Mouse (Mus musculus): ENCODE measurements at regions not wholly inside any gene's neighbourhood (a gene's known extent, or its start where the extent isn't known, plus 50 kb on each side); places are given as distances from the start of the nearest gene placed in this dataset.

- H3K4me2 ChIP-seq: no peak overlapping the region
- no peaks in the 10 kb centered on the region for H3K27me3 ChIP-seq
- ATAC-seq (ENCODE audit: insufficient number of reproducible peaks, low FRiP score, low TSS enrichment, low read depth): no peak
- 65% methylated on average over 4 of the region's 4 CpGs for WGBS
- H3K9me3 ChIP-seq: no peaks in the 10 kb centered on the region
- peaks cover 18% of the 10 kb centered on the region for H3K4me1 ChIP-seq
- H3K36me3 ChIP-seq: no peaks in the 10 kb centered on the region
- no peak overlapping the region for H3K9ac ChIP-seq
- H3K4me3 ChIP-seq: no peak overlapping the region
- no peak overlapping the region for H3K27ac ChIP-seq
Observed at GRCm38 (mm10) chr13:34460969-34461368, 116.0 kb upstream of the Slc22a23 start.

DNA sequence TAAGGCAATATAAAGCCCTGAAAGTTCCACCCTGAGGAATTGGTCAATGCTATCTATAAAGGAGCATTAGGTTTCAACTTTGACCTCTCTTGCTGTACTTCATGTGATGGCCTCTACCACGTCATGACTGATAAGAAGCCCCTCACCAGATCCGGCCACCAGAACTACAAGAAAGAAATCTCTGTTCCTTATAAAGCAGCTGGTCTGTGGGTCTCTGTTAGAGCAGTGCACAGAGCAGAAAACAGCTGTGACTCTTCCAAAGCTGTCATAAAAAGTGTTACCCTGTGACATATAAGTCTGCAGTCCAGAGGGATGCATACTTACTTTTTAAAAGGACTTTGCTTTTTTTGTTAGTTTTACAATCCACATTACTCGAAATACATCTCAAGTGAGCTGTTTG is 111.1 kb upstream of the Slc22a23 start:
- 42% methylated on average over 3 of the region's 3 CpGs for WGBS
- no peaks in the 10 kb centered on the region for H3K9me3 ChIP-seq
- no peak for ATAC-seq (ENCODE audit: insufficient number of reproducible peaks, low FRiP score, low TSS enrichment, low read depth)
- H3K27me3 ChIP-seq: no peaks in the 10 kb centered on the region
- no peaks in the 10 kb centered on the region for H3K36me3 ChIP-seq
- H3K27ac ChIP-seq: no peak overlapping the region
- H3K4me1 ChIP-seq: no peaks in the 10 kb centered on the region
- H3K9ac ChIP-seq: no peak overlapping the region
- H3K4me3 ChIP-seq: no peak overlapping the region
- no peak overlapping the region for H3K4me2 ChIP-seq

DNA sequence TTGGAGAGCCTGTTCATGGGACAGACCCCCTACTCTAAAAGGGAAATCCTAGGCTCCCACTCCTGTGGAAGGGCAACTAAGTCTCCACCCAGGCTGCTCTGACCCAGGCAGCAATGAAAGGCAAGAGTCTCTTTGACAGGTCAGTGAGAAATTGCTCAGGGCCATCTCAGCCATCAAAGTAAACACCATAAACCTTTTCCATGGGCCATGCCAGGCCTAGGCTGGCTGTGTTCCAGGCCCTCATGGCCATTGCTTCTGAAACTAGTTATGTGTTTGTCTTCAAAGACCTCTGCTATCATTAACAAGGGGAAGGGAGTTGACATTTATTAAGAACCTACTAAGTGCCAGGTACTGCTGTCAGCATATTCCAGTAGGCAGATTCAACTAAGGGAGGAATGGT is 101.8 kb upstream of the Slc22a23 start:
- ATAC-seq (ENCODE audit: insufficient number of reproducible peaks, low FRiP score, low TSS enrichment, low read depth): no peak
- H3K9me3 ChIP-seq: no peaks in the 10 kb centered on the region
- H3K36me3 ChIP-seq: no peaks in the 10 kb centered on the region
- no peak overlapping the region for H3K27ac ChIP-seq
- no peak overlapping the region for H3K9ac ChIP-seq
- H3K4me2 ChIP-seq: no peak overlapping the region
- no peaks in the 10 kb centered on the region for H3K4me1 ChIP-seq
- H3K4me3 ChIP-seq: no peak overlapping the region
- no peaks in the 10 kb centered on the region for H3K27me3 ChIP-seq

- Histone ChIP-seq H3K4me1 (no peaks in the 10 kb centered on the region), H3K36me3 (no peaks in the 10 kb centered on the region)
- WGBS: 61% methylated on average over 8 of the region's 8 CpGs
Observed at GRCm38 (mm10) chr13:34446327-34446726, 101.3 kb upstream of the Slc22a23 start.

DNA sequence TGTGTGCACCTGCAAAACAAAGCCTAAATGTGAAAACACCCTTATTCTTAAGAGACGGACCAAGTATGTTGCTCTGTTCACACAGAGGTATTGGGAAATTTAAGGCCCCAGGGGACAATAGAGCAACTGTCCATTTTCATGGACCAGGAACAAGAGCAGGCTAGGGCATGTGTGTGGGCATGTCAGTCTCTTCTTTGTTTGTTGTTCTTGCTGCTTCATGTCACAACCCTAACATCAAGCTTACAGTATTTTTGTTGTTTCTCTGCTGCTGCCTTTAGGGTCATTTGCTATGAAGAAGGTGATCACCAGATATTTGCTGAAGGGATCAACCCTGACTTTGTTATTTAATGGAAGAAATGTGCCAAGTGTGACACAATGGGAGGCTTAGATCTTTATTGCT is 96.4 kb upstream of the Slc22a23 start:
- ATAC-seq (ENCODE audit: insufficient number of reproducible peaks, low FRiP score, low TSS enrichment, low read depth): no peak
- no peaks in the 10 kb centered on the region for H3K36me3 ChIP-seq
- H3K4me1 ChIP-seq: no peaks in the 10 kb centered on the region
- no peaks in the 10 kb centered on the region for H3K27me3 ChIP-seq
- H3K9ac ChIP-seq: no peak overlapping the region
- no peak overlapping the region for H3K4me3 ChIP-seq
- H3K9me3 ChIP-seq: no peaks in the 10 kb centered on the region
- 48% methylated on average over 1 of the region's 1 CpGs for WGBS
- H3K27ac ChIP-seq: no peak overlapping the region
- H3K4me2 ChIP-seq: no peak overlapping the region

More at GRCm38 (mm10) chr13:34446327-34446726, 101.3 kb upstream of the Slc22a23 start:
- Histone ChIP-seq H3K9ac (no peak overlapping the region), H3K27ac (no peak overlapping the region), H3K4me2 (no peak overlapping the region), H3K4me3 (no peak overlapping the region), H3K9me3 (no peaks in the 10 kb centered on the region), H3K27me3 (no peaks in the 10 kb centered on the region)
- ATAC-seq (ENCODE audit: insufficient number of reproducible peaks, low FRiP score, low TSS enrichment, low read depth): no peak

- Histone ChIP-seq H3K9ac (no peak overlapping the region), H3K27ac (no peak overlapping the region), H3K4me2 (no peak overlapping the region), H3K4me1 (no peaks in the 10 kb centered on the region), H3K27me3 (no peaks in the 10 kb centered on the region), H3K36me3 (no peaks in the 10 kb centered on the region), H3K9me3 (no peaks in the 10 kb centered on the region), H3K4me3 (no peak overlapping the region)
- no peak for ATAC-seq (ENCODE audit: insufficient number of reproducible peaks, low FRiP score, low TSS enrichment, low read depth)
- 86% methylated on average over 1 of the region's 1 CpGs for WGBS
Observed at GRCm38 (mm10) chr13:34427527-34427926, 82.5 kb upstream of the Slc22a23 start.

DNA sequence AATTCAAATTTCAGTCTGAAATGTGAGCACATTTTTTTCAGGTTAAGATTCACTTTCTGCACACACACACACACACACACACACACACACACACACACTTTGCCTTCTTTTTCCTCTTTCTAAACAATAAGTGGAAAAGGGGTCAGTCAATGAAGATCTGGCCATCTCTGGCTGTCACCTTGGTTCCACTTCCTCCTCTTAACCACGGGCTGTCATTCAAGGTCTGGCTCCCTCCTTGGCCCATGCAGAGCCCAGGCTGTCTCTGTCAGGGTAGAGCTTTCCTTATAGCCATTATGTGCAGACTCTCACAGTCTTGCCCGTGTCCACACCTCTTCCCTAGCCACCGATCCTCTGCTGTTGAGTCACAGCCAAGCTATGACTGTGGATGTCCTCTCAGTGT is 79.9 kb upstream of the Slc22a23 start:
- Histone ChIP-seq H3K36me3 (no peaks in the 10 kb centered on the region), H3K27ac (no peak overlapping the region), H3K27me3 (no peaks in the 10 kb centered on the region), H3K4me3 (no peak overlapping the region), H3K4me2 (no peak overlapping the region), H3K9ac (no peak overlapping the region), H3K9me3 (no peaks in the 10 kb centered on the region), H3K4me1 (0 out of 2 replicates have a peak, but pooled peaks cover 3% of the 10 kb centered on the region)
- no peak for ATAC-seq (ENCODE audit: insufficient number of reproducible peaks, low FRiP score, low TSS enrichment, low read depth)
- 71% methylated on average over 3 of the region's 3 CpGs for WGBS

DNA sequence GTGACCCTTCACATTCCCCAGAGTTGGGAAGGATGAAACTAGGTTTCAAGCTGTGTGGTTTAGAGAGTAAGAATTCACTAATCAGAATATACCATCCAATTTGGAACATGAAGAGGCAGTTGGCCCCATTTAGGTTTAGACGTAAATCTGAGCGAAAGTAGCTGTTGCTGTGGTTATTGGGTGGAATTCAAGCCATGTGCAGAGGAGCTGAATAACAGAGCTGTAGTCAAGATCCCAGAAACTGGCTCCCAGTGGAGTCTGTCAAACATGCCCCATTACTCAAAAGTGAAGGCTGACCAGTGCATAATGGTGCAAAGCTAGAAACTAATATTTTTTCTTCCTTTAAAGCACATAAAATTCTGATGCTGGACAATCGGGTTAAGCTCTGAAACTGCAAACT is 76.7 kb upstream of the Slc22a23 start:
- Histone ChIP-seq H3K4me2 (no peak overlapping the region), H3K4me3 (no peak overlapping the region), H3K27me3 (no peaks in the 10 kb centered on the region), H3K9ac (no peak overlapping the region), H3K27ac (no peak overlapping the region), H3K4me1 (0 out of 2 replicates have a peak, but pooled peaks cover 3% of the 10 kb centered on the region), H3K9me3 (no peaks in the 10 kb centered on the region), H3K36me3 (no peaks in the 10 kb centered on the region)
- no peak for ATAC-seq (ENCODE audit: insufficient number of reproducible peaks, low FRiP score, low TSS enrichment, low read depth)
- 37% methylated on average over 3 of the region's 3 CpGs for WGBS

DNA sequence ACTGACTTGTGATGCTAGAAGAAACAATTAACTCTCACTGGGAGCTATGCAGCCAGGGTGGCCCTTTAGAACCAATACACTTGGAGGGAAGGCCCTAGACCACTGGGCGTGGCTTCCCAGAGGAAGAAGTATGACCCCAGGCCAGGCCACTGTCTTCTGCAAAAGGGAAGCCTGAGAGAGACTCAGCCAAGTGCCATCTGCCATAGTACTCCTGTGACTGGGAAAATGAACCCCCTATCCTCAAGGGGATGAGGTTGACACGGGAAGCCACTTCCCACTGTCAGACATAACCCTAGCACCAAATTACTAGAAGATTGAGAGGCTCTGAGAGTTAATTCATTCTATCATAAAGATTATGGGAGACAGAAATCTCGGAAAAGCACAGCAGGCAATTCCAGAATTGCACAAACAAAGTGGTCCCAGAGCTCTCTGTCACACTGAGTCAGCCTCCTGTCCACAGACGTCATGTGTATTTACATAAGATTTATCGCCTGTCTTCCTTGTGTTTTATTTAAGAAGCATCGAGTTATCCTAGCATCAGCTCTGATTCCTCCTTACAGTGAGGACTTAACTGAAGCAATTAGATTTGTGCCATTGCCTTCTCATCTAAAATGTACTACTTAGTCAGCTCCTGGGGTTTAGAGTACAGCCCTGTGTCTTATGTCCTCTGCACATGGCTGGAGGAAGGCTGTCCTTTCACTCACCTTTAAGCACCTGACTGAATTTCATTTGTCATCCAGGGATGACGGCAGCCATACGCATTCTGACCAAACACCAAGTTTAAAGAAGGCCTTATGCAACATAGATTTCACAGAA is 75.6 kb upstream of the Slc22a23 start:
- Histone ChIP-seq H3K27ac (no peak overlapping the region), H3K4me2 (no peak overlapping the region), H3K9me3 (no peaks in the 10 kb centered on the region), H3K27me3 (no peaks in the 10 kb centered on the region), H3K9ac (no peak overlapping the region), H3K4me3 (no peak overlapping the region), H3K36me3 (no peaks in the 10 kb centered on the region), H3K4me1 (0 out of 2 replicates have a peak, but pooled peaks cover 3% of the 10 kb centered on the region)
- no peak for ATAC-seq (ENCODE audit: insufficient number of reproducible peaks, low FRiP score, low TSS enrichment, low read depth)
- 64% methylated on average over 8 of the region's 8 CpGs for WGBS

- ATAC-seq (ENCODE audit: insufficient number of reproducible peaks, low FRiP score, low TSS enrichment, low read depth): no peak
- WGBS: 78% methylated on average over 3 of the region's 3 CpGs
Observed at GRCm38 (mm10) chr13:34419061-34419460, 74.1 kb upstream of the Slc22a23 start.

GRCm38 (mm10) chr13:34416603-34417002 is 71.6 kb upstream of the Slc22a23 start:
- WGBS: 76% methylated on average over 2 of the region's 2 CpGs

More at GRCm38 (mm10) chr13:34419061-34419460, 74.1 kb upstream of the Slc22a23 start:
- H3K4me2 ChIP-seq: no peak overlapping the region
- H3K9me3 ChIP-seq: no peaks in the 10 kb centered on the region
- no peaks in the 10 kb centered on the region for H3K36me3 ChIP-seq
- no peaks in the 10 kb centered on the region for H3K27me3 ChIP-seq
- H3K27ac ChIP-seq: no peak overlapping the region
- 0 out of 2 replicates have a peak, but pooled peaks cover 3% of the 10 kb centered on the region for H3K4me1 ChIP-seq
- H3K9ac ChIP-seq: no peak overlapping the region
- H3K4me3 ChIP-seq: no peak overlapping the region

GRCm38 (mm10) chr13:34414533-34414932 is 69.6 kb upstream of the Slc22a23 start:
- Histone ChIP-seq H3K4me2 (no peak overlapping the region), H3K27me3 (no peaks in the 10 kb centered on the region), H3K4me3 (no peak overlapping the region), H3K9me3 (no peaks in the 10 kb centered on the region), H3K36me3 (no peaks in the 10 kb centered on the region), H3K4me1 (no peaks in the 10 kb centered on the region), H3K9ac (no peak overlapping the region), H3K27ac (no peak overlapping the region)
- no peak for ATAC-seq (ENCODE audit: insufficient number of reproducible peaks, low FRiP score, low TSS enrichment, low read depth)
- WGBS: 95% methylated on average over 2 of the region's 2 CpGs

More at GRCm38 (mm10) chr13:34416603-34417002, 71.6 kb upstream of the Slc22a23 start:
- Histone ChIP-seq H3K27me3 (no peaks in the 10 kb centered on the region), H3K36me3 (no peaks in the 10 kb centered on the region), H3K9me3 (no peaks in the 10 kb centered on the region), H3K9ac (no peak overlapping the region), H3K4me2 (no peak overlapping the region), H3K27ac (no peak overlapping the region), H3K4me1 (0 out of 2 replicates have a peak, but pooled peaks cover under 1% of the 10 kb centered on the region), H3K4me3 (no peak overlapping the region)
- ATAC-seq (ENCODE audit: insufficient number of reproducible peaks, low FRiP score, low TSS enrichment, low read depth): no peak

Measured in limb, embryonic 15.5 days (tissue).